Mouse (Mus musculus) liver, embryonic 16.5 days (tissue): ENCODE measurements around the gene Vwa5b1. TPM values are rescaled to one million over a fixed set of nuclear protein-coding genes. Genes with fewer than 3 reads are reported as not detected.

Source experiments
- ATAC-seq: fragments of 200-750 bp; cut with Nextera tagmentation; 2 replicates; pipeline ENCODE4 v1.8.0; 2017; ENCODE audit warnings: low read depth, mild to moderate bottlenecking, moderate number of reproducible peaks, moderate library complexity
- H3K27ac ChIP-seq: fragments of 300-500 bp; sonication (generic); 2 replicates; pipeline ENCODE4 v1.5.1; 2014; ENCODE audit warnings: mild to moderate bottlenecking, low read length
- H3K27me3 ChIP-seq: fragments of 300-500 bp; sonication (generic); 2 replicates; pipeline ENCODE4 v1.6.1; 2014; ENCODE audit warnings: low read depth, low read length, mixed read lengths; ENCODE audit not compliant: control insufficient read depth, insufficient read depth
- H3K36me3 ChIP-seq: fragments of 300-500 bp; sonication (generic); 2 replicates; pipeline ENCODE4 v1.6.1; 2014; ENCODE audit warnings: mild to moderate bottlenecking; ENCODE audit not compliant: control insufficient read depth, insufficient read depth
- H3K4me1 ChIP-seq: fragments of 300-500 bp; sonication (generic); 2 replicates; pipeline ENCODE4 v1.6.1; 2014; ENCODE audit warnings: low read depth, low read length, mixed read lengths; ENCODE audit not compliant: control insufficient read depth
- H3K4me2 ChIP-seq: fragments of 300-500 bp; sonication (generic); 2 replicates; pipeline ENCODE4 v1.6.1; 2014; ENCODE audit warnings: low read depth, low read length, mixed read lengths
- H3K4me3 ChIP-seq: fragments of 300-500 bp; sonication (generic); 2 replicates; pipeline ENCODE4 v1.5.1; 2014; ENCODE audit warnings: low read depth, mild to moderate bottlenecking, low read length
- H3K9ac ChIP-seq: fragments of 300-500 bp; sonication (generic); 2 replicates; pipeline ENCODE4 v1.6.1; 2014; ENCODE audit warnings: low read depth, low read length
- H3K9me3 ChIP-seq: fragments of 300-500 bp; sonication (generic); replicated peaks from 2 replicates; pipeline ENCODE4 v1.6.1; 2016; ENCODE audit warnings: low read length; ENCODE audit not compliant: control insufficient read depth
- WGBS: fragments of 180-500 bp; shearing (Covaris S2); extraction: QIAGEN DNeasy Blood & Tissue Kit; methylation state at CpG from one replicate; pipeline ENCODE4 v1.1.7; 2014; ENCODE audit not compliant: insufficient replicate concordance; 5-methylcytosine and 5-hydroxymethylcytosine counted together
- polyA plus RNA-seq: library from polyadenylated mRNA; unstranded; fragments of >200 nt; fragmentation: Nextera tagmentation; extraction: Ambion mirVana; gene quantifications from 2 replicates; pipeline ENCODE4 v1.2.1, GENCODE M21; 2015

Gene Vwa5b1
- not detected in 2 replicates for polyA plus RNA-seq

GRCm38 (mm10) chr4:138635428-138636145 is at the start of gene Vwa5b1:
Gene Vwa5b1 (minus strand): TSS chr4:138635884.
- WGBS: 19% methylated on average over 7 of the region's 8 CpGs
- H3K9me3 ChIP-seq: no peaks in the 10 kb centered on the region
- H3K27ac ChIP-seq: no peak within 1 kb of the TSS
- no peaks in the 10 kb centered on the region for H3K27me3 ChIP-seq
- H3K4me1 ChIP-seq: no peaks in the 10 kb centered on the region
- no peaks in the 10 kb centered on the region for H3K36me3 ChIP-seq
- H3K9ac ChIP-seq: no peak within 1 kb of the TSS
- H3K4me3 ChIP-seq: no peak within 1 kb of the TSS
- H3K4me2 ChIP-seq: no peak within 1 kb of the TSS
- ATAC-seq: no peak

GRCm38 (mm10) chr4:138682760-138683159 is 47.1 kb upstream of the Vwa5b1 start:
- Histone ChIP-seq H3K9ac (no peak overlapping the region), H3K9me3 (no peaks in the 10 kb centered on the region), H3K4me1 (no peaks in the 10 kb centered on the region), H3K4me3 (no peak overlapping the region), H3K4me2 (no peak overlapping the region), H3K36me3 (no peaks in the 10 kb centered on the region), H3K27me3 (no peaks in the 10 kb centered on the region), H3K27ac (no peak overlapping the region)
- ATAC-seq: no peak
- 51% methylated on average over 2 of the region's 2 CpGs for WGBS

GRCm38 (mm10) chr4:138680124-138680523 is 44.4 kb upstream of the Vwa5b1 start:
- Histone ChIP-seq H3K4me1 (no peaks in the 10 kb centered on the region), H3K36me3 (no peaks in the 10 kb centered on the region), H3K4me3 (no peak overlapping the region), H3K4me2 (no peak overlapping the region), H3K9ac (no peak overlapping the region), H3K27me3 (no peaks in the 10 kb centered on the region), H3K9me3 (no peaks in the 10 kb centered on the region), H3K27ac (no peak overlapping the region)
- WGBS: 55% methylated on average over 4 of the region's 4 CpGs
- no peak for ATAC-seq

GRCm38 (mm10) chr4:138677579-138677978 is 41.9 kb upstream of the Vwa5b1 start:
- 23% methylated on average over 16 of the region's 16 CpGs for whole genome bisulfite sequencing
- Histone ChIP-seq H3K36me3 (no peaks in the 10 kb centered on the region), H3K4me2 (no peak overlapping the region), H3K9ac (no peak overlapping the region), H3K27me3 (no peaks in the 10 kb centered on the region), H3K27ac (no peak overlapping the region), H3K9me3 (no peaks in the 10 kb centered on the region), H3K4me1 (no peaks in the 10 kb centered on the region), H3K4me3 (no peak overlapping the region)
- no peak for ATAC-seq

- Histone ChIP-seq H3K27ac (no peak overlapping the region), H3K36me3 (no peaks in the 10 kb centered on the region), H3K9me3 (no peaks in the 10 kb centered on the region), H3K4me3 (no peak overlapping the region), H3K9ac (no peak overlapping the region), H3K4me2 (no peak overlapping the region), H3K4me1 (no peaks in the 10 kb centered on the region), H3K27me3 (no peaks in the 10 kb centered on the region)
- no peak for ATAC-seq
- WGBS: 14% methylated on average over 16 of the region's 16 CpGs
Observed at GRCm38 (mm10) chr4:138676480-138676879, 40.8 kb upstream of the Vwa5b1 start.

- Histone ChIP-seq H3K9me3 (no peaks in the 10 kb centered on the region), H3K9ac (no peak overlapping the region), H3K36me3 (no peaks in the 10 kb centered on the region), H3K4me1 (no peaks in the 10 kb centered on the region), H3K27ac (no peak overlapping the region), H3K27me3 (no peaks in the 10 kb centered on the region), H3K4me2 (no peak overlapping the region), H3K4me3 (no peak overlapping the region)
- WGBS: 52% methylated on average over 4 of the region's 4 CpGs
- no peak for ATAC-seq
Observed at GRCm38 (mm10) chr4:138672160-138672559, 36.5 kb upstream of the Vwa5b1 start.

GRCm38 (mm10) chr4:138670093-138670889 is 34.6 kb upstream of the Vwa5b1 start:
- no peaks in the 10 kb centered on the region for H3K4me1 ChIP-seq
- H3K27me3 ChIP-seq: no peaks in the 10 kb centered on the region
- H3K9ac ChIP-seq: no peak overlapping the region
- no peak for ATAC-seq
- H3K27ac ChIP-seq: no peak overlapping the region
- H3K36me3 ChIP-seq: no peaks in the 10 kb centered on the region
- H3K9me3 ChIP-seq: no peaks in the 10 kb centered on the region
- WGBS: 55% methylated on average over 11 of the region's 11 CpGs
- no peak overlapping the region for H3K4me3 ChIP-seq
- no peak overlapping the region for H3K4me2 ChIP-seq

GRCm38 (mm10) chr4:138666521-138666920 is 30.8 kb upstream of the Vwa5b1 start:
- Histone ChIP-seq H3K36me3 (no peaks in the 10 kb centered on the region), H3K4me3 (no peak overlapping the region), H3K9me3 (no peaks in the 10 kb centered on the region), H3K27ac (no peak overlapping the region), H3K4me2 (no peak overlapping the region), H3K27me3 (no peaks in the 10 kb centered on the region), H3K4me1 (no peaks in the 10 kb centered on the region), H3K9ac (no peak overlapping the region)
- 52% methylated on average over 10 of the region's 10 CpGs for WGBS
- ATAC-seq: no peak

GRCm38 (mm10) chr4:138659936-138660602 is 24.4 kb upstream of the Vwa5b1 start:
- no peaks in the 10 kb centered on the region for H3K36me3 ChIP-seq
- H3K27me3 ChIP-seq: no peaks in the 10 kb centered on the region
- H3K4me1 ChIP-seq: no peaks in the 10 kb centered on the region
- H3K9me3 ChIP-seq: no peaks in the 10 kb centered on the region
- WGBS: 65% methylated on average over 11 of the region's 11 CpGs
- no peak overlapping the region for H3K27ac ChIP-seq
- H3K4me3 ChIP-seq: no peak overlapping the region
- H3K4me2 ChIP-seq: no peak overlapping the region
- no peak for ATAC-seq
- H3K9ac ChIP-seq: no peak overlapping the region
